Mouse (Mus musculus) liver, embryonic 14.5 days (tissue): Measurements from ENCODE around the gene Brd3. TPM values are rescaled to one million over a fixed set of nuclear protein-coding genes. Genes with fewer than 3 reads are reported as not detected.

Source experiments
- ATAC-seq: fragments of 200-750 bp; cut with Nextera tagmentation; 2 replicates; pipeline ENCODE4 v1.8.0; 2017; ENCODE audit warnings: moderate number of reproducible peaks, mild to moderate bottlenecking, moderate library complexity; ENCODE audit not compliant: insufficient read depth
- DNase-seq, 3 experiments: peaks; one replicate each; pipeline ENCODE4 v3.0.0-alpha.2; 2012 to 2013; ENCODE audit warnings: low read depth in 3 of 3, low spot score in 3 of 3
- H3K27ac ChIP-seq: fragments of 300-500 bp; sonication (generic); 2 replicates; pipeline ENCODE4 v1.5.1; 2014; ENCODE audit warnings: moderate library complexity, mild to moderate bottlenecking, control low read depth, inconsistent platforms
- H3K27me3 ChIP-seq: fragments of 300-500 bp; sonication (generic); 2 replicates; pipeline ENCODE4 v1.6.1; 2014; ENCODE audit warnings: mild to moderate bottlenecking, low read length, moderate library complexity; ENCODE audit not compliant: control insufficient read depth, insufficient read depth
- H3K36me3 ChIP-seq: fragments of 300-500 bp; sonication (generic); replicated peaks from 2 replicates; pipeline ENCODE4 v1.6.1; 2014; ENCODE audit warnings: low read depth; ENCODE audit not compliant: control insufficient read depth, insufficient read depth
- H3K4me1 ChIP-seq, 2 experiments: fragments of 200-500 bp in 1 of 2; fragments of 300-500 bp in 1 of 2; sonication (generic) in 1 of 2; replicated peaks; 2 replicates each; pipeline ENCODE4 v1.6.1; 2012 to 2014; ENCODE audit warnings: antibody characterized with exemption in 1 of 2, inconsistent platforms in 1 of 2, low read length in 1 of 2; ENCODE audit not compliant: control insufficient read depth in 2 of 2, insufficient read depth in 2 of 2
- H3K4me2 ChIP-seq: fragments of 300-500 bp; sonication (generic); 2 replicates; pipeline ENCODE4 v1.6.1; 2014; ENCODE audit warnings: low read depth, mild to moderate bottlenecking, control low read depth, moderate library complexity
- H3K4me3 ChIP-seq, 2 experiments: fragments of 200-500 bp in 1 of 2; fragments of 300-500 bp in 1 of 2; sonication (generic) in 1 of 2; 2 replicates each; pipeline ENCODE4 v1.5.1; 2012 to 2014; ENCODE audit warnings: low read depth in 2 of 2, low read length in 2 of 2, mild to moderate bottlenecking in 2 of 2, control low read depth in 1 of 2, inconsistent platforms in 1 of 2, moderate library complexity in 1 of 2; ENCODE audit not compliant: insufficient read depth in 1 of 2
- H3K9ac ChIP-seq: fragments of 300-500 bp; sonication (generic); replicated peaks from 2 replicates; pipeline ENCODE4 v1.6.1; 2014; ENCODE audit warnings: mild to moderate bottlenecking, control low read depth, moderate library complexity
- H3K9me3 ChIP-seq: fragments of 300-500 bp; sonication (generic); 2 replicates; pipeline ENCODE4 v1.6.1; 2016; ENCODE audit warnings: low read length, mixed read lengths; ENCODE audit not compliant: control insufficient read depth
- CTCF ChIP-seq: IDR thresholded peaks from 2 replicates; pipeline ENCODE4 v1.5.1; 2016; ENCODE audit warnings: antibody characterized with exemption, low read depth, control low read depth
- EP300 ChIP-seq: IDR thresholded peaks from 2 replicates; pipeline ENCODE4 v1.6.1; 2016; ENCODE audit warnings: antibody characterized with exemption, low read depth
- WGBS: fragments of 180-500 bp; shearing (Covaris S2); extraction: QIAGEN DNeasy Blood & Tissue Kit; methylation state at CpG from one replicate; pipeline ENCODE4 v1.1.7; 2014; ENCODE audit not compliant: insufficient replicate concordance; 5-methylcytosine and 5-hydroxymethylcytosine counted together
- polyA plus RNA-seq, 2 experiments: library from polyadenylated mRNA; depleted of rRNA in 1 of 2; stranded (reverse) in 1 of 2; unstranded in 1 of 2; fragments of >200 nt; fragmentation: Nextera tagmentation in 1 of 2; extraction: Ambion mirVana in 1 of 2; gene quantifications; 2 replicates each; pipeline versions ENCODE4 v1.2.1 to v1.2.3; 2012 to 2014

Gene Brd3
- polyA plus RNA-seq, 2 experiments = 9.5 to 24.4 TPM

DNA sequence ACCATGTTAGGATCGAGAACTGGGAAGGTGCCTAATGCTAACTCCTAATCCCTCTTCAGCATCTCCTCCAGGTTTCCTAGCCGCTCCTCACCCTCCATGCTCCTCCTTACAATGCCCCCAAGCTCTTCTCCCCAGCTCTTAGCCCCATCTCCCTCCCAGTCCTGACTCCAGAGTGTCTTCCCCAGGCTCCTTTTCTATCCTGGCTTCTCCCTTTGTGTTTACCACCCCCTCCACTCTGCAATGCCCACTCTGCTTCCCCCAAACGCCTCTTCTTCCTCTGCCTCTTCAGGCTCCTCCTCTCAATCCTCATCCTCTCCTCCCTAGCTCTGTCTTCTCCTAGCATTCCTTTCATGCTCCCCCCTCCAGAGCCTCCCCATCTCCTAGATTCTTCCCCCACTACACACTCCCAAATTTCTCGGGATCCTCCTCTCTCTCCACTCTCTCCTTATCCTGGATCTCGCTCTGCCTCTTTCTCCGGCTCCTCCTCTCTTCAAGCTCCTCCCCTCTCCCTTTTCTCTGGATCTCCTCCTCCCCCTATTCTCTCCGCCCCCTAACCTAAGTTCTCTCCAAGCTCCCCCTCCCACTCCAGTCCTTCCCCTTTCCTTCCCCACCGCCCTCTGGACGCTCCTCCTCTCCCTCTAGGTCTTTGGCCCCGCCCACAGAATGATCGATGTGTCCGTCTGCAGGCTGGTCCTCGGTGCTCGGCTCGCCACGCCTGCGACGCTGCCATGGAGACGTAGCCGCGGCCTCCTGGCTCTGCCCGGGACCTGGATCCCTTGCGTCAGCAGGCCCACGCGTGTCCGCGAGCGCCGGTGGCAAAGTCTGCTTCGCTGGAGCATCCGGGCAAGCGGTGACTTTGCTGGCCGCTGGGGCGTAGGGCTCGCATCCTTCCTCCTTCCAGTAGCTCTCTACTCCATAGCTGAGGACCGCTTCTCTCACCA lies 65.4 kb downstream of the Brd3 start, which contains the start of gene Brd3os:
Brd3os (plus strand) TSS at position 558 of the 941 bp plus-strand sequence.
- peak within 1 kb of the TSS; percentile 91 for H3K4me2 ChIP-seq
- H3K4me1 ChIP-seq = peaks cover 13 to 23% of the 10 kb centered on the region in 2 experiments; a peak in 3 of 4 replicates
- H3K36me3 ChIP-seq = no peaks in the 10 kb centered on the region; the same call in none of the 2 replicates
- no peak for TF ChIP-seq CTCF
- no peak for TF ChIP-seq EP300
- DNase-seq (peak; percentile 86 to 94 (median 88)), ATAC-seq (peak; percentile 84)
- H3K27me3 ChIP-seq = no peaks in the 10 kb centered on the region
- 2% methylated on average over 35 of the region's 36 CpGs for WGBS
- no peaks in the 10 kb centered on the region for H3K9me3 ChIP-seq
- H3K9ac ChIP-seq = peak within 1 kb of the TSS; percentile 53
- no peak within 1 kb of the TSS for H3K27ac ChIP-seq
- H3K4me3 ChIP-seq = peak within 1 kb of the TSS; percentile 46 to 62

DNA sequence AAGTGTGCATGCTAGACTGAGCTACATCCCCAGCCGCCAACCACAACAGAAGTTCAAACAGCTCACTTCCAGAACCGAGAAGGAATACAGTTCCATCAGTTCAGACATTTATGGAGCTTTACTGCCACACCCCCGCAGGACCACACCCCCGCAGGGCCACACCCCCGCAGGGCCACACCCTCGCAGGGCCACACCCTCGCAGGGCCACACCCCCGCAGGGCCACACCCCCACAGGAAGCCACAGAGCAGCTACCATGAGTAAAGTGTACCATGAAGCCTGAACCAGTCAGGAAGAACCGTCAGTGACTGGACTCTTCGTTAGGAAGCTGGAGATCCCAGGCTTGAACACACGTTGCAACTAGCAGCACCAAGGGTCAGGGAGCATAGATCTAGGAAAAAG lies 69.2 kb downstream of the Brd3 start:
- 0 out of 2 replicates have a peak, but pooled peaks have one; percentile 20 for ATAC-seq
- no peaks in the 10 kb centered on the region for H3K9me3 ChIP-seq

DNA sequence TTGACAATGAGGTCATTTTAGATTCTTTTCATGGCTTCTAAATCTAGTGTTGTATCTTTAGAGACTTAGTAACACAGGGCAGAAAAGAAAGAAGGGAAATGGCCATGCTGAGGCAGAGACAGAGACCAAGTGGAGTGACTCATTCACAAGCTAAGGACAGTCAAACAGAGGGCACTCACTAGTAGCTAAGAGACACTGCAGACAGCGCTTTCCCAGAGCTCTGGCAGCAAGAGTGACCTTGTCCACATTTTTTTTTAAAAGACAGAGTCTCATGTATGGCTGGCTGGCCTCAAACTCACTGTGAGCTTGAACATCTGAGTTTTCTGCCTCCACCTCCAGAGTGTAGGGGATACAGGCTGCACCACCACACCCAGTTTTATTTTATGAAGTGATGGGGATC lies 69.6 kb downstream of the Brd3 start:
- Histone ChIP-seq H3K9ac (no peak overlapping the region), H3K4me2 (no peak overlapping the region), H3K36me3 (no peaks in the 10 kb centered on the region), H3K27ac (no peak overlapping the region), H3K4me3 (no peak overlapping the region), H3K9me3 (no peaks in the 10 kb centered on the region), H3K27me3 (no peaks in the 10 kb centered on the region), H3K4me1 (peaks cover 13 to 20% of the 10 kb centered on the region in 2 experiments; a peak in 3 of 4 replicates)
- ATAC-seq (no peak), DNase-seq (no peak)
- TF ChIP-seq EP300 (no peak), CTCF (no peak)
- 59% methylated on average over 1 of the region's 1 CpGs for WGBS

More for the DNA sequence above, 69.2 kb downstream of the Brd3 start:
- DNase-seq = peak; percentile 40 to 56 (median 46)
- Histone ChIP-seq H3K4me3 (no peak overlapping the region), H3K4me1 (peaks cover 13 to 23% of the 10 kb centered on the region in 2 experiments; a peak in 3 of 4 replicates), H3K27me3 (no peaks in the 10 kb centered on the region), H3K4me2 (no peak overlapping the region), H3K9ac (no peak overlapping the region), H3K36me3 (no peaks in the 10 kb centered on the region), H3K27ac (no peak overlapping the region)
- no peak for TF ChIP-seq CTCF
- TF ChIP-seq EP300 = no peak
- WGBS = 6% methylated on average over 11 of the region's 11 CpGs

DNA sequence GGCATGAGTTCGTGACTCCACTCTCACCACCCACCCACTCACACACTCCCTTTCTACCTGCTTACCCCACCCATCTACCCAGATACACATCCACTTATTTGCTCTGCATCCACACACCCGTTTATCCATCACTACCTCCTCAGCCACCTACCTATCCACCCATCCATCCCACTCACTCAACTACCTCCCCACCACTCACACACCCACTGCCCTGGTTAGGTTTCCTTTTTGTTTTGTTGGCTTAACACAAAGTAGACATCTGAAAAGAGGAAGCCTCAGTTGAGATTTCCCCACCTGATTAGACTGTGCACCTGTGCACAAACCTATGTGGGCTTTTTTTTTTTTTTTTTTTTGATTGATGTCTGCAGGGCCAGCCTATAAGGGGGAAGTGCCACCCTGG lies 74.9 kb downstream of the Brd3 start:
- no peak overlapping the region for H3K4me2 ChIP-seq
- no peak overlapping the region for H3K27ac ChIP-seq
- no peak overlapping the region for H3K4me3 ChIP-seq
- H3K9ac ChIP-seq = no peak overlapping the region
- H3K9me3 ChIP-seq = no peaks in the 10 kb centered on the region
- TF ChIP-seq EP300 = no peak
- no peak for TF ChIP-seq CTCF
- 47% methylated on average over 2 of the region's 2 CpGs for WGBS
- ATAC-seq (no peak), DNase-seq (no peak)
- H3K27me3 ChIP-seq = no peaks in the 10 kb centered on the region
- peaks cover 0 to 6% of the 10 kb centered on the region in 2 experiments; a peak in 1 of 4 replicates for H3K4me1 ChIP-seq
- H3K36me3 ChIP-seq = no peaks in the 10 kb centered on the region

DNA sequence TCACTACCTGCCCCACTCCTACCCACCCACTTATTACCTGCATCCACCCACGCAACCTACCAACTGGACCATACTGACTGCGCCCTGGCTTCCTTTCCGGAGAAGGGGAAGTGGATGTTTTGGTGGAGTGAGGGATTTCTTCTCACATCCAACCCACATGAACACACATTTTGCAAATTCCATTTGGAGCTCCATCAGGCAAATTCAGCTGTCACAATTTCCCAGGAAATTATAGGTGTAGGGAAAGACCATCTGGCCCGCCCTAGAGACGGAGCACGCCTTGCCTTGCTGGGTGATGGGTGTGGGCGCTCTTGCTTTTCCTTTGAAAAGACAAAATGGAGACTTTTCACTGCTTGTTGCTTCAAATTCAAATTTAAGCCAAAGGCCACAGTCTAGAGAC lies 76.8 kb downstream of the Brd3 start:
- no peak overlapping the region for H3K4me3 ChIP-seq
- H3K36me3 ChIP-seq = no peaks in the 10 kb centered on the region
- no peaks in the 10 kb centered on the region for H3K9me3 ChIP-seq
- no peak for DNase-seq
- H3K27me3 ChIP-seq = peaks cover 9% of the 10 kb centered on the region
- ATAC-seq = no peak
- H3K27ac ChIP-seq = no peak overlapping the region
- H3K9ac ChIP-seq = no peak overlapping the region
- no peak overlapping the region for H3K4me2 ChIP-seq
- WGBS = 78% methylated on average over 7 of the region's 7 CpGs
- H3K4me1 ChIP-seq = peaks cover 0 to 9% of the 10 kb centered on the region in 2 experiments; a peak in 2 of 4 replicates
- no peak for TF ChIP-seq EP300
- no peak for TF ChIP-seq CTCF
